ENCODE assay signal across 12 mouse cellular contexts in the genomic region with DNA sequence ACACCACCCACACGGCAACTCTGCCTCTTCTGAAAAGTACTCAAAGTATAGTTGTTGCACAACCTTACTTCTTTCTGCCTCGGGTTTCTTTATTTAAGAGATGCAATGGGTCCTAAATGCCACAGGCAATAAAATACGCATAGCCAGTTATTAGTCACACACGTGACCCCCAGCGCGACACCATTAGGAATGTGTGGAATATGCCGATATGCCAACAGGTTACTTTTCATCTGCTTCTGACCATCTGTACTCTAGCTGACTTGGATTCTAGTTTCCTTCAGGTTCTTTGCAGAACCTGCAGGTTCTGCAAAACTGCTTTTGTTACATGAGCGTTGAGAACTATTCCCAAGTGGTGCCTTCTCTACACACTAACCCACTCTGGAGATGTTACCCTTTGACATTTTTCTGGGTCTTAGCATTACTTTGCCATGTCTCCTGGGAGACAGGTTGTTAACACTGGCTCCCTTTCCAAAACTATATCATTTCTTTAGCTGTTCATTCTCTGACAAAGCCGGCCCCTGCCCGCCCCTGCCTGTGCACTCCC.
DNase-seq lines count a peak whose midpoint lies in the region; ATAC-seq and TF ChIP-seq lines count a peak whose summit lies in the region.
"Had no signal": no experiment of that assay in that cellular context is flagged by ENCODE, and none has a peak within 500 bp of the region (broad histone marks: within the 10 kb centered on the region; RNA-seq: fewer than 3 reads in every experiment).

No protein-coding gene starts in this region.

- peak; percentile 11 for DNase-seq in embryo, embryonic 10.5 days (ENCODE audit: low spot score)
- DNase-seq in embryo, embryonic 10 days (ENCODE audit: low spot score) = no peak
- no peak for DNase-seq in neural tube, embryonic 11.5 days (ENCODE audit: low spot score)
- DNase-seq in neural tube, embryonic 10.5 days (ENCODE audit: extremely low spot score, low spot score) = no peak
- no peak for DNase-seq in limb, embryonic 14.5 days (ENCODE audit: low spot score)
- no peak for DNase-seq in c-Kit-positive CD71-positive TER-119-positive erythroid progenitor cells, embryonic 14.5 days (ENCODE audit: low spot score)
- no peak for DNase-seq in adrenal gland, adult 18-20 months (ENCODE audit: low spot score in 2 of 2)
- DNase-seq: gastrocnemius, postnatal 10 days; kidney, adult 11 months; lung, postnatal 10 days had no signal

- H3K27ac ChIP-seq in neural tube, embryonic 11.5 days (ENCODE audit: low read depth, low read length) = 0 out of 2 replicates have a peak overlapping the region, but pooled peaks have one; percentile 39
- H3K27ac ChIP-seq in limb, embryonic 14.5 days (replicated peaks; ENCODE audit: low read depth, low read length) = peak overlapping the region; percentile 63
- H3K27ac ChIP-seq in heart, embryonic 11.5 days (ENCODE audit: low read depth, low read length) = no peak overlapping the region
- H3K27ac ChIP-seq: stomach, postnatal 0 days had no signal

- H3K4me2 ChIP-seq in neural tube, embryonic 11.5 days (ENCODE audit: low read depth) = no peak overlapping the region
- H3K4me2 ChIP-seq in limb, embryonic 14.5 days (replicated peaks; ENCODE audit: low read depth, low read length, severe bottlenecking) = peak overlapping the region; percentile 8; the same call in 1 of the 2 replicates
- H3K4me2 ChIP-seq in heart, embryonic 11.5 days = no peak overlapping the region

- ATAC-seq in neural tube, embryonic 11.5 days (ENCODE audit: insufficient read depth, low FRiP score, low TSS enrichment) = no peak
- no peak; the same call in 1 of the 2 replicates for ATAC-seq in limb, embryonic 14.5 days (ENCODE audit: low FRiP score, low read depth)
- no peak for ATAC-seq in heart, embryonic 11.5 days (replicated peaks; ENCODE audit: insufficient number of reproducible peaks, low FRiP score, low TSS enrichment)

- 54% methylated on average over 10 of the region's 10 CpGs for WGBS in neural tube, embryonic 11.5 days
- WGBS in limb, embryonic 14.5 days = 35% methylated on average over 10 of the region's 10 CpGs
- WGBS in heart, embryonic 11.5 days (ENCODE audit: insufficient replicate concordance) = 84% methylated on average over 10 of the region's 10 CpGs

- peaks cover 4% of the 10 kb centered on the region; the same call in 1 of the 2 replicates for H3K4me1 ChIP-seq in neural tube, embryonic 11.5 days (ENCODE audit: control insufficient read depth, insufficient read depth, low read length)
- peaks cover 15% of the 10 kb centered on the region for H3K4me1 ChIP-seq in limb, embryonic 14.5 days (ENCODE audit: control insufficient read depth, insufficient read depth, low read length)
- no peaks in the 10 kb centered on the region for H3K4me1 ChIP-seq in heart, embryonic 11.5 days (ENCODE audit: control insufficient read depth, insufficient read depth, low read length)

- H3K4me3 ChIP-seq in neural tube, embryonic 11.5 days (ENCODE audit: low read depth, low read length) = no peak overlapping the region
- no peak overlapping the region for H3K4me3 ChIP-seq in limb, embryonic 14.5 days (replicated peaks; ENCODE audit: low read length)
- no peak overlapping the region for H3K4me3 ChIP-seq in heart, embryonic 11.5 days (ENCODE audit: low read depth, low read length)

- H3K9ac ChIP-seq in neural tube, embryonic 11.5 days (ENCODE audit: low read length) = no peak overlapping the region
- no peak overlapping the region for H3K9ac ChIP-seq in limb, embryonic 14.5 days (ENCODE audit: low read depth, low read length, severe bottlenecking)
- no peak overlapping the region for H3K9ac ChIP-seq in heart, embryonic 11.5 days (ENCODE audit: low read depth, low read length)

- H3K9me3 ChIP-seq in neural tube, embryonic 11.5 days (ENCODE audit: control insufficient read depth, low read length) = no peaks in the 10 kb centered on the region
- H3K9me3 ChIP-seq in limb, embryonic 14.5 days (ENCODE audit: control insufficient read depth, low read length) = peaks cover 4% of the 10 kb centered on the region; the same call in 1 of the 2 replicates
- no peaks in the 10 kb centered on the region for H3K9me3 ChIP-seq in heart, embryonic 11.5 days (replicated peaks; ENCODE audit: control insufficient read depth, low read length)

- TF ChIP-seq POLR2A in limb, embryonic 14.5 days (IDR thresholded peaks at IDR 0.05; ENCODE audit: borderline replicate concordance, extremely low read depth, insufficient read depth, insufficient read length) = no peak

- H3K27me3 ChIP-seq in neural tube, embryonic 11.5 days (ENCODE audit: control insufficient read depth, insufficient read depth, low read length) = no peaks in the 10 kb centered on the region
- H3K27me3 ChIP-seq in limb, embryonic 14.5 days (ENCODE audit: control insufficient read depth, insufficient read depth, low read length) = no peaks in the 10 kb centered on the region
- H3K27me3 ChIP-seq in heart, embryonic 11.5 days (ENCODE audit: control insufficient read depth, insufficient read depth, low read length) = no peaks in the 10 kb centered on the region

- H3K36me3 ChIP-seq in neural tube, embryonic 11.5 days (ENCODE audit: control insufficient read depth, insufficient read depth, low read length) = no peaks in the 10 kb centered on the region
- no peaks in the 10 kb centered on the region for H3K36me3 ChIP-seq in limb, embryonic 14.5 days (ENCODE audit: control insufficient read depth, insufficient read depth, low read length)
- H3K36me3 ChIP-seq in heart, embryonic 11.5 days (ENCODE audit: control insufficient read depth, insufficient read depth, low read length) = no peaks in the 10 kb centered on the region
